ENCODE assay signal across 21 mouse cellular contexts in genomic region chr14:102302826-102303225, GRCm38 (mm10).
"Had no signal": no experiment of that assay in that cellular context is flagged by ENCODE, and none has a peak within 500 bp of the region (broad histone marks: within the 10 kb centered on the region; RNA-seq: fewer than 3 reads in every experiment).

No protein-coding gene starts in this region.

- H3K9me3 ChIP-seq: intestine, embryonic 15.5 days; kidney, embryonic 15.5 days; liver, embryonic 13.5 days; midbrain, embryonic 10.5 days; neural tube, embryonic 12.5 days; stomach, embryonic 15.5 days had no signal

- H3K9ac ChIP-seq: intestine, embryonic 15.5 days; kidney, embryonic 15.5 days; liver, embryonic 13.5 days; neural tube, embryonic 12.5 days; stomach, embryonic 15.5 days had no signal

- H3K27ac ChIP-seq: intestine, embryonic 15.5 days; kidney, embryonic 15.5 days; left cerebral cortex, adult 2 months; liver, embryonic 13.5 days; midbrain, embryonic 10.5 days; neural tube, embryonic 12.5 days; stomach, embryonic 15.5 days had no signal

- H3K4me2 ChIP-seq: intestine, embryonic 15.5 days; kidney, embryonic 15.5 days; liver, embryonic 13.5 days; neural tube, embryonic 12.5 days; stomach, embryonic 15.5 days had no signal

- H3K27me3 ChIP-seq: intestine, embryonic 15.5 days; kidney, embryonic 15.5 days; liver, embryonic 13.5 days; megakaryocyte, embryonic 14.5 days; neural tube, embryonic 12.5 days; stomach, embryonic 15.5 days had no signal

- H3K36me3 ChIP-seq: intestine, embryonic 15.5 days; kidney, embryonic 15.5 days; liver, embryonic 13.5 days; midbrain, embryonic 10.5 days; neural tube, embryonic 12.5 days; stomach, embryonic 15.5 days had no signal

- H3K4me3 ChIP-seq: intestine, embryonic 15.5 days; kidney, embryonic 15.5 days; left cerebral cortex, adult 2 months; liver, embryonic 13.5 days; megakaryocyte, embryonic 14.5 days; midbrain, embryonic 10.5 days; neural tube, embryonic 12.5 days; stomach, embryonic 15.5 days had no signal

- H3K4me1 ChIP-seq: intestine, embryonic 15.5 days; kidney, embryonic 15.5 days; liver, embryonic 13.5 days; megakaryocyte, embryonic 14.5 days; midbrain, embryonic 10.5 days; neural tube, embryonic 12.5 days; stomach, embryonic 15.5 days had no signal

- ATAC-seq: intestine, embryonic 15.5 days; lung, postnatal 0 days had no signal

- DNase-seq: kidney, adult 11 months; kidney, adult 8-10 months; kidney, postnatal 10 days; kidney, postnatal 36 days; layer of hippocampus, postnatal 36 days; liver, embryonic 13.5 days; lung, adult 2 months; lung, postnatal 36 days; right cerebral cortex, adult 18-20 months; right cerebral cortex, postnatal 14 days; right cerebral cortex, postnatal 4 days; spleen, adult 18-20 months; thymus, postnatal 25 days had no signal
